Mouse (Mus musculus): ENCODE data around the gene Naa11. TPM values are rescaled to one million over a fixed set of nuclear protein-coding genes. Genes with fewer than 3 reads are reported as not detected.

Naa11 gene
- polyA plus RNA-seq (2014; fragmentation: Nextera tagmentation; extraction: Ambion mirVana): not detected in 2 replicates

DNA sequence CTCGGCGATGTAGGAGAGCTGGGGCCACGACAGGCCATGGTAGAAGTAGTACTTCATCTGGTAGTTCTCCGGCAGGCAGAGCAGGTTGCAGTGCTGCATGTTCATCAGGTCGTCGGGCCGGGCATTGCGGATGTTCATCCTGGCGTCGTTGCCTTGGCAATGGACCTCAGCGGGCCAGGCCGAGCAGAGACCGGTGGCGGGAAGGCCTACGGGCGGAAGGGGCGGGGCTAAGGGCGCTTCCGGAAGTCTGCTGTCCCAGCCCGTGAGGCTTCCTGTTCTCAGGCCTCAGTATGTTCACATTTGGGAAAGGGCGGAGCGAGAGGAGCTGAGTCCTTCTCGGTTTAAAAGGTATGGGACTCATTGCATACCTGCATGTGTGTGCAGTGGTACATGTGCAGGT lies at the start of gene Naa11:
Naa11 (minus strand) TSS at position 220 of the 400 bp plus-strand sequence.
- Histone ChIP-seq H3K36me3 (ENCODE audit: control insufficient read depth, insufficient read depth, low read length) (no peaks in the 10 kb centered on the region), H3K4me1 (replicated peaks; ENCODE audit: control insufficient read depth, insufficient read depth, low read length) (no peaks in the 10 kb centered on the region), H3K4me3 (ENCODE audit: low read depth, low read length) (no peak within 1 kb of the TSS), H3K9ac (ENCODE audit: low read depth, low read length) (no peak within 1 kb of the TSS), H3K4me2 (no peak within 1 kb of the TSS), H3K27me3 (replicated peaks; ENCODE audit: control insufficient read depth, insufficient read depth, low read length) (no peaks in the 10 kb centered on the region), H3K9me3 (ENCODE audit: control insufficient read depth, low read length) (no peaks in the 10 kb centered on the region), H3K27ac (ENCODE audit: low read depth, low read length) (no peak within 1 kb of the TSS)
- no peak for ATAC-seq (replicated peaks; ENCODE audit: low FRiP score)
- no peak for DNase-seq (ENCODE audit: low spot score)
- 88% methylated on average over 23 of the region's 23 CpGs for WGBS

DNA sequence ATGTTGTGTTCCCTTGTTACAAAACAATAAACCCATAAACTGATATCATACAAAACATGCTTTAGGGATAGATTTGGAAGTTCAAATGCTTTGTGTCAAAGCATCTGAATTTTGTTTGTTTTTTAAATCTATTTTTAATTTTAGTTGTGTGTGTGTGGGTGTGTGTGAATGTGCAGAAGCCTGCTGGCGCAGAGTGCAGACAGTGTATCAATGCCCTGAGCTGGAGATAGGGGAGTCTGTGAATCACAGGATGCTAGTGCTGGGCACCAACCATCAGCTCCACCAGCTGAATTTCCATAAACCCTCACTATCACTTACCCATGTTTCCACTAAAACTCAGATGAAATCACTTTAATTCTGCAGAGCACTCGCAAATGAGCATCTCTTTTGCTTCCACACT lies 40.3 kb upstream of the Naa11 start:
- H3K4me1 ChIP-seq (replicated peaks; ENCODE audit: control insufficient read depth, insufficient read depth, low read length): no peaks in the 10 kb centered on the region
- H3K4me2 ChIP-seq: no peak overlapping the region
- no peak overlapping the region for H3K9ac ChIP-seq (ENCODE audit: low read depth, low read length)
- H3K4me3 ChIP-seq (ENCODE audit: low read depth, low read length): no peak overlapping the region
- H3K27ac ChIP-seq (ENCODE audit: low read depth, low read length): no peak overlapping the region
- H3K27me3 ChIP-seq (replicated peaks; ENCODE audit: control insufficient read depth, insufficient read depth, low read length): no peaks in the 10 kb centered on the region
- no peaks in the 10 kb centered on the region for H3K36me3 ChIP-seq (ENCODE audit: control insufficient read depth, insufficient read depth, low read length)
- no peak for DNase-seq (ENCODE audit: low spot score)
- H3K9me3 ChIP-seq (ENCODE audit: control insufficient read depth, low read length): no peaks in the 10 kb centered on the region
- WGBS: 88% methylated on average over 2 of the region's 2 CpGs
- ATAC-seq (replicated peaks; ENCODE audit: low FRiP score): no peak

DNA sequence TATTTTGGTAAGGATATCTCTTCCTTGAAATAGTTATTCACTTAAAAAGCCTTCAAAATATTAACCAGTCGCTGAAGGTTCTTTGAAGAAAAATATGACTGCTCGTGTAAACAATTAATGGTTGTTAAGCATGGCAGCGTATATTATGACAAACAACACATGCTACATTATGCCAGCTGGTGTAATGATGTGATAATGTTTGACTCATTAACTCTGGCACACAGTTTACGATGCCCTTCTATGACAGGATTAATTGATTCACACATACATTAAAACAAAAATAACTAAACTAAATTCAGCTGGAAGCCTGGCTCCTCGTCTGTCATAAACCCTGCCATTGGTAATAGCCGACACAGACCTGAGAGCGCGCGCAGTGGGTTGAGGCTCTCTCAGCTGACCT lies 37.8 kb upstream of the Naa11 start:
- no peak overlapping the region for H3K9ac ChIP-seq (ENCODE audit: low read depth, low read length)
- no peak overlapping the region for H3K4me3 ChIP-seq (ENCODE audit: low read depth, low read length)
- no peaks in the 10 kb centered on the region for H3K4me1 ChIP-seq (replicated peaks; ENCODE audit: control insufficient read depth, insufficient read depth, low read length)
- no peaks in the 10 kb centered on the region for H3K36me3 ChIP-seq (ENCODE audit: control insufficient read depth, insufficient read depth, low read length)
- no peak overlapping the region for H3K27ac ChIP-seq (ENCODE audit: low read depth, low read length)
- no peak overlapping the region for H3K4me2 ChIP-seq
- no peak for DNase-seq (ENCODE audit: low spot score)
- H3K27me3 ChIP-seq (replicated peaks; ENCODE audit: control insufficient read depth, insufficient read depth, low read length): no peaks in the 10 kb centered on the region
- H3K9me3 ChIP-seq (ENCODE audit: control insufficient read depth, low read length): no peaks in the 10 kb centered on the region
- 85% methylated on average over 9 of the region's 9 CpGs for WGBS
- ATAC-seq (replicated peaks; ENCODE audit: low FRiP score): no peak

GRCm38 (mm10) chr5:97421669-97422068 lies 29.5 kb upstream of the Naa11 start:
- no peak overlapping the region for H3K4me2 ChIP-seq
- H3K4me3 ChIP-seq (ENCODE audit: low read depth, low read length): no peak overlapping the region
- H3K9me3 ChIP-seq (ENCODE audit: control insufficient read depth, low read length): no peaks in the 10 kb centered on the region
- H3K27ac ChIP-seq (ENCODE audit: low read depth, low read length): no peak overlapping the region
- no peak overlapping the region for H3K9ac ChIP-seq (ENCODE audit: low read depth, low read length)
- no peaks in the 10 kb centered on the region for H3K27me3 ChIP-seq (replicated peaks; ENCODE audit: control insufficient read depth, insufficient read depth, low read length)
- H3K36me3 ChIP-seq (ENCODE audit: control insufficient read depth, insufficient read depth, low read length): no peaks in the 10 kb centered on the region
- DNase-seq (ENCODE audit: low spot score): no peak
- H3K4me1 ChIP-seq (replicated peaks; ENCODE audit: control insufficient read depth, insufficient read depth, low read length): no peaks in the 10 kb centered on the region
- 80% methylated on average over 2 of the region's 2 CpGs for WGBS
- no peak for ATAC-seq (replicated peaks; ENCODE audit: low FRiP score)

GRCm38 (mm10) chr5:97417185-97417584 lies 25.0 kb upstream of the Naa11 start:
- Histone ChIP-seq H3K36me3 (ENCODE audit: control insufficient read depth, insufficient read depth, low read length) (no peaks in the 10 kb centered on the region), H3K27ac (ENCODE audit: low read depth, low read length) (no peak overlapping the region), H3K4me2 (no peak overlapping the region), H3K4me3 (ENCODE audit: low read depth, low read length) (no peak overlapping the region), H3K9me3 (ENCODE audit: control insufficient read depth, low read length) (no peaks in the 10 kb centered on the region), H3K27me3 (replicated peaks; ENCODE audit: control insufficient read depth, insufficient read depth, low read length) (no peaks in the 10 kb centered on the region), H3K9ac (ENCODE audit: low read depth, low read length) (no peak overlapping the region), H3K4me1 (replicated peaks; ENCODE audit: control insufficient read depth, insufficient read depth, low read length) (no peaks in the 10 kb centered on the region)
- WGBS: 63% methylated on average over 2 of the region's 2 CpGs
- DNase-seq (ENCODE audit: low spot score) (no peak), ATAC-seq (replicated peaks; ENCODE audit: low FRiP score) (no peak)

DNA sequence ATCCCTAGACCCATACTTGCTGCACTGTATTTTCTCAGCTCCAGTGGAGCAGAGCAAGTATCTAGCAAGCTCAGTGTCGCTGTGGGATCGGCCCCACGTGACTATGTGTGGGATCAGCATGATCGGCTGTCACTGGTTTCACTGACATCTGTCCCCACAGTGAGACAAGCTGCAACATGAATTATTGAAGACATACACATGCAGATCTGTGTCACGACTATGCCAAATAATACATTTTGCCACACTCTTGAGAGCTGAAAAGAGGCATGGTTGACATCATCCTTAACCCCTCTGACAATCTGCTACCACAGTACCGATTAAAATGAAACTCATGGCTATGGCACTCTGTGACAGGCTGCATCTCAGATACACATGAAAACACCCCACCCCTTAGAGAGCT lies 23.7 kb upstream of the Naa11 start:
- 80% methylated on average over 6 of the region's 6 CpGs for WGBS
- Histone ChIP-seq H3K27me3 (replicated peaks; ENCODE audit: control insufficient read depth, insufficient read depth, low read length) (no peaks in the 10 kb centered on the region), H3K27ac (ENCODE audit: low read depth, low read length) (no peak overlapping the region), H3K9me3 (ENCODE audit: control insufficient read depth, low read length) (no peaks in the 10 kb centered on the region), H3K4me2 (no peak overlapping the region), H3K4me1 (replicated peaks; ENCODE audit: control insufficient read depth, insufficient read depth, low read length) (no peaks in the 10 kb centered on the region), H3K4me3 (ENCODE audit: low read depth, low read length) (no peak overlapping the region), H3K36me3 (ENCODE audit: control insufficient read depth, insufficient read depth, low read length) (no peaks in the 10 kb centered on the region), H3K9ac (ENCODE audit: low read depth, low read length) (no peak overlapping the region)
- ATAC-seq (replicated peaks; ENCODE audit: low FRiP score): no peak
- DNase-seq (ENCODE audit: low spot score): no peak

DNA sequence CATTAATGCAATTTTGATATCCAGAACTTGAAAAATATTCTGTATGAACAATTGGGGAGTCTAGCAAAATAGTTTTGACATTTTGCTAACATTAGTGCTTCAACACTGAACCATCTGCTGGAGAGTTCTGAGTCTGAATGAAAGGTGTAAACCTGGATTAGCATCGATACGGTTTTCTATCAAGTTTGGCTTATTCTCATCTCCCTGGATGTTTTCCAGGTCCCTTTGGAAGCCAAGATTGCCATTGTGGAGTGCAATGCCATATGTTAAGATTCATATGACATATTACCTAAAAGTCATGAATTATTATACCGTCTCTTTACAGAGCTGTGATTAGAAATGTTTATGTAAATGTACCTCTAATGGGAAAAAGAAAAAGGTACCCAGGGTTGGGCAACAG lies 21.5 kb upstream of the Naa11 start:
- 83% methylated on average over 3 of the region's 3 CpGs for WGBS
- ATAC-seq (replicated peaks; ENCODE audit: low FRiP score) (no peak), DNase-seq (ENCODE audit: low spot score) (no peak)
- Histone ChIP-seq H3K4me3 (ENCODE audit: low read depth, low read length) (no peak overlapping the region), H3K36me3 (ENCODE audit: control insufficient read depth, insufficient read depth, low read length) (no peaks in the 10 kb centered on the region), H3K27me3 (replicated peaks; ENCODE audit: control insufficient read depth, insufficient read depth, low read length) (no peaks in the 10 kb centered on the region), H3K27ac (ENCODE audit: low read depth, low read length) (no peak overlapping the region), H3K4me2 (no peak overlapping the region), H3K9me3 (ENCODE audit: control insufficient read depth, low read length) (no peaks in the 10 kb centered on the region), H3K9ac (ENCODE audit: low read depth, low read length) (no peak overlapping the region), H3K4me1 (replicated peaks; ENCODE audit: control insufficient read depth, insufficient read depth, low read length) (no peaks in the 10 kb centered on the region)

GRCm38 (mm10) chr5:97410190-97410589 lies 18.0 kb upstream of the Naa11 start:
- Histone ChIP-seq H3K9me3 (ENCODE audit: control insufficient read depth, low read length) (no peaks in the 10 kb centered on the region), H3K4me2 (no peak overlapping the region), H3K36me3 (ENCODE audit: control insufficient read depth, insufficient read depth, low read length) (no peaks in the 10 kb centered on the region), H3K4me1 (replicated peaks; ENCODE audit: control insufficient read depth, insufficient read depth, low read length) (no peaks in the 10 kb centered on the region), H3K9ac (ENCODE audit: low read depth, low read length) (no peak overlapping the region), H3K27me3 (replicated peaks; ENCODE audit: control insufficient read depth, insufficient read depth, low read length) (no peaks in the 10 kb centered on the region), H3K4me3 (ENCODE audit: low read depth, low read length) (no peak overlapping the region), H3K27ac (ENCODE audit: low read depth, low read length) (no peak overlapping the region)
- ATAC-seq (replicated peaks; ENCODE audit: low FRiP score) (no peak), DNase-seq (ENCODE audit: low spot score) (no peak)
- 86% methylated on average over 6 of the region's 6 CpGs for WGBS

DNA sequence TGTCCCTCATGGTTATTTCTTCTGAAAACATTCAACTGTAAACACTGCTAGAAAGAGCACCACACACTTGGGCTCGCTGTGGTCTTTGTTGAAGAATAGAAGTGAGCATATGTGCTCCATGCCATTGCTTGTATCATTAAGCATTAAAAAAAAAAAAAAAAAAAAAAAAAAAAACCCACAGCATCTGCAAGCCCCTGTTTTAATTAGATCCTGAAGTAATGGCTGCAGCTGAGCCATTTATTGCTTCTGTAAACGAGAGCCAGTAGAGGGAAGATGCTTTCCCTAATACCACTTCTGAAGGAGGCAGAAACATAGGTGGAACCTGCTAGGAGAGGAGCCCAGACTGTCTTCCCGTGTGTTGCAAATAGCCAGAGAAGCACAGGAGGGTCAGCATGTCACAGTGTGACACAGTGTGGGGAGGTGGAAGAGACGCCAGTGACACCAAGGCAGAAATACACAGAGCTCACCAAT lies 17.1 kb upstream of the Naa11 start:
- Histone ChIP-seq H3K4me1 (replicated peaks; ENCODE audit: control insufficient read depth, insufficient read depth, low read length) (no peaks in the 10 kb centered on the region), H3K36me3 (ENCODE audit: control insufficient read depth, insufficient read depth, low read length) (no peaks in the 10 kb centered on the region), H3K4me3 (ENCODE audit: low read depth, low read length) (no peak overlapping the region), H3K9ac (ENCODE audit: low read depth, low read length) (no peak overlapping the region), H3K27me3 (replicated peaks; ENCODE audit: control insufficient read depth, insufficient read depth, low read length) (no peaks in the 10 kb centered on the region), H3K27ac (ENCODE audit: low read depth, low read length) (no peak overlapping the region), H3K4me2 (no peak overlapping the region), H3K9me3 (ENCODE audit: control insufficient read depth, low read length) (no peaks in the 10 kb centered on the region)
- DNase-seq (ENCODE audit: low spot score) (no peak), ATAC-seq (replicated peaks; ENCODE audit: low FRiP score) (no peak)
- WGBS: 74% methylated on average over 4 of the region's 4 CpGs
